Mouse (Mus musculus) erythroid progenitor cell, adult 5-6 weeks (primary cell): Measurements from ENCODE around the gene Epm2a. TPM values are rescaled to one million over a fixed set of nuclear protein-coding genes. Genes with fewer than 3 reads are reported as not detected.
"Not testable (repeated sequence)": the region's sequence is repeated elsewhere in the genome, so short reads cannot be mapped to it uniquely, and the experiment has no call there.

ENCODE experiments used
- ATAC-seq: replicated peaks from 2 replicates; pipeline ENCODE4 v1.8.0; 2016; ENCODE audit warnings: moderate number of reproducible peaks, mild to moderate bottlenecking, moderate TSS enrichment, inconsistent platforms; ENCODE audit not compliant: poor library complexity, low FRiP score, severe bottlenecking
- total RNA-seq, 2 experiments: library from RNA; stranded (forward) in 1 of 2; stranded (reverse) in 1 of 2; fragments of 150-400 nt in 1 of 2; fragments of 186-747, 209-891 nt in 1 of 2; gene quantifications; 2 replicates each; pipeline versions ENCODE4 v1.2.3 to v1.2.4; 2015 to 2017; ENCODE audit warnings: low replicate concordance in 2 of 2

Gene Epm2a
- total RNA-seq (2015; ENCODE audit: low replicate concordance) = 0.42 and 1.1 TPM in 2 replicates
- total RNA-seq (2017; ENCODE audit: low replicate concordance) = 1.0 TPM in 1 of 2 replicates, not detected in the other

GRCm38 (mm10) chr10:11343205-11344141 lies at the start of gene Epm2a:
Gene Epm2a (plus strand): TSS chr10:11343404.
- ATAC-seq = peak; percentile 96

- no peak for ATAC-seq
Measured at GRCm38 (mm10) chr10:11298418-11298817, 44.8 kb upstream of the Epm2a start.

- ATAC-seq = no peak
Measured at GRCm38 (mm10) chr10:11305365-11306053, 37.7 kb upstream of the Epm2a start.

GRCm38 (mm10) chr10:11306054-11306367 lies 37.2 kb upstream of the Epm2a start:
- ATAC-seq = no peak

DNA sequence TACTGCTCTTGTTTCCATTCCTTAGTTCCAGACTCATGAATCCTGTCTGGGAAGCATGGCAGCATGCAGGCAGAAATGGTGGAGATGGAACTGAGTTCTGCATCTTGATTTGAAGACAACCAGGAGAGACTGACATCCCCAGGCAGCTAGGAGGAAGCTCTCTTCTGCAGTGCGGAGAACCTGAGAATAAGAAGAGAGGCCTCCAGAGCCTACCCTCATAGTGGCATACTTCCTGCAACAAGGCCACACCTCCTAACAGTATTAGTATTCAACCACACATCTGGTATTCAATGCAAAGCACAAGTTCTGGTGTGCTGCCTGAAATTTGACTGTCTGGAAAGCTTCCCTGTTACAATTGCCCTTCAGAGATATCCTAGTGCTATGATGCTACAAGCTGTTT lies 33.3 kb upstream of the Epm2a start:
- ATAC-seq = no peak

GRCm38 (mm10) chr10:11310481-11310880 lies 32.7 kb upstream of the Epm2a start:
- peak; percentile 44; the same call in 1 of the 2 replicates for ATAC-seq

GRCm38 (mm10) chr10:11317856-11318454 lies 25.2 kb upstream of the Epm2a start:
- not testable (repeated sequence) for ATAC-seq

- ATAC-seq = no peak
Measured at GRCm38 (mm10) chr10:11319446-11319970, 23.7 kb upstream of the Epm2a start.

GRCm38 (mm10) chr10:11322316-11322715 lies 20.9 kb upstream of the Epm2a start:
- ATAC-seq = no peak

DNA sequence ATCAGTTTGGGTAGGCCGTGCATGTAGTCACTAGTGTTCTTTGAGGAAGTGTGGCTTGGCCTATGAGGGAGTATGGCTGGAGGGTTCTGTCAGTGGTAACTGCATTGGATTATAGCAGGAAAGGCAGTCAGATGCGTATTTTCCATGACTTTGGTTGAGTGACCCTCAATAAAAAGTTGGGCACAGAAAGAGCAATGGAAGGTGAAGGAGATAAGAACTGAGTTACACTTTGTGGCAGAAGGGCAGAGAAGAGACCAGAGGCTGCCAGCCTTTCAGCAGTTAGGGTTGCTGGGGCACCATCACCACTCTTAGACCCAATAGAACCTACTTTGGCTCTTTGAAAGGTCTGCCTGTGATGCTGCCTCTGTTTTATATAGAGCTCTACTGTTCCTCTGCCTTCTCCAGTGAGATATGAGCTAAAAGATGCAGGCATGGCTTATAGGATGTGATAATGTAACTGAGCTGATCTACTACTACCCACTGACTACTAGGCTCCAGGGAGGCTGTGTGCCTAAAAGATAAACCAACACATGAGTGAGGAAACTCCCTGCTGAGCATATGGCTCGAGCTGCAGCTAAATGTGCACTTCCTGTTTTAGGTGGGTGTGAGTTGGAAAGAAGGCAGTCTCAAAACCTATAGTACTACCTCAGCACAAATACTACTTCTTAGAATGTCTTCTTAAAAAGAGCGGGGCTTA lies 19.9 kb upstream of the Epm2a start:
- ATAC-seq = peak; percentile 95

DNA sequence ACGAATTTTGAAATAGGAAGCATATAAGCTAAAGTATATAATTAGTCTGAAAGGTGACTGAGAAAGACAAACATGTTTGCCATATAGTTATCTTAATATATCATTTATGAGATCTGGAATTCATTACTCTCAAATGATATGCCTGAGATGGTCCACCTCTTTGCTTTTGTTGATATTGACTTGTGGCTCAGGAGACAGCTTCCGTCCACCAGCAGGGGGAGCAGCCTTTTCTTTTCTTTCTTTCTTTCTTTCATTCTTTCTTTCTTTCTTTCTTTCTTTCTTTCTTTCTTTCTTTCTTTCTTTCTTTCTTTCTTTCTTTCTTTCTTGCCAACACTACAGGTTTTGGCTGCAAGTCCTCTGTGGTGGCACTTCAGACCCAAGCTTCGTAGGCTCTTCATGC lies 16.7 kb upstream of the Epm2a start:
- ATAC-seq = no peak

GRCm38 (mm10) chr10:11344536-11345468 lies 1.6 kb downstream of the Epm2a start:
- ATAC-seq = no peak

GRCm38 (mm10) chr10:11350243-11350974 lies 7.2 kb downstream of the Epm2a start:
- not testable (repeated sequence) for ATAC-seq

GRCm38 (mm10) chr10:11354609-11355008 lies 11.4 kb downstream of the Epm2a start:
- no peak for ATAC-seq

GRCm38 (mm10) chr10:11361985-11362692 lies 18.9 kb downstream of the Epm2a start:
- 0 out of 2 replicates have a peak, but pooled peaks have one; percentile 49 for ATAC-seq

- ATAC-seq = no peak
Measured at GRCm38 (mm10) chr10:11362896-11363487, 19.8 kb downstream of the Epm2a start.

GRCm38 (mm10) chr10:11381302-11381701 lies 38.1 kb downstream of the Epm2a start:
- no peak for ATAC-seq
